ENCODE assay signal across 8 mouse cellular contexts in genomic region chr17:23546333-23546701, GRCm38 (mm10). TPM values are rescaled to one million over a fixed set of nuclear protein-coding genes. Genes with fewer than 3 reads are reported as not detected.
DNase-seq lines count a peak whose midpoint lies in the region; ATAC-seq and TF ChIP-seq lines count a peak whose summit lies in the region.

No protein-coding gene starts in this region.

- no peaks in the 10 kb centered on the region for H3K36me3 ChIP-seq in limb, embryonic 11.5 days (ENCODE audit: control insufficient read depth, insufficient read depth, low read length)
- no peaks in the 10 kb centered on the region for H3K36me3 ChIP-seq in midbrain, embryonic 12.5 days
- no peaks in the 10 kb centered on the region for H3K36me3 ChIP-seq in small intestine, adult 2 months (ENCODE audit: control insufficient read depth, insufficient read depth, low read length)

- TF ChIP-seq CTCF in small intestine, adult 2 months (IDR thresholded peaks at IDR 0.05; ENCODE audit: extremely low read depth, insufficient read length, insufficient replicate concordance, low read depth, low read length): no peak

- H3K4me3 ChIP-seq in limb, embryonic 11.5 days (ENCODE audit: low read depth, low read length): peak overlapping the region; percentile 47
- peak overlapping the region; percentile 67 for H3K4me3 ChIP-seq in midbrain, embryonic 12.5 days
- peak overlapping the region; percentile 85 for H3K4me3 ChIP-seq in small intestine, adult 2 months (ENCODE audit: low read depth, low read length)

- H3K4me2 ChIP-seq in limb, embryonic 11.5 days (ENCODE audit: low read depth, severe bottlenecking): peak overlapping the region; percentile 32
- peak overlapping the region; percentile 54 for H3K4me2 ChIP-seq in midbrain, embryonic 12.5 days (replicated peaks)

- DNase-seq in left cerebral cortex, adult 18-20 months (ENCODE audit: low spot score in 2 of 2): peak; percentile 78 to 79
- no peak for DNase-seq in left cerebral cortex, adult 11 months (ENCODE audit: low spot score)
- peak; percentile 58 to 60 for DNase-seq in gastrocnemius, adult 8-10 months (ENCODE audit: low spot score in 2 of 2)
- DNase-seq in limb, embryonic 11.5 days (ENCODE audit: low spot score): peak; percentile 94

- no peak for TF ChIP-seq POLR2A in small intestine, adult 2 months (IDR thresholded peaks at IDR 0.05; ENCODE audit: low read depth, low read length)

- H3K27ac ChIP-seq in limb, embryonic 11.5 days (replicated peaks; ENCODE audit: low read depth, low read length): no peak overlapping the region
- H3K27ac ChIP-seq in midbrain, embryonic 12.5 days (replicated peaks): no peak overlapping the region
- H3K27ac ChIP-seq in small intestine, adult 2 months (ENCODE audit: insufficient read depth, low read depth, low read length): peak overlapping the region; percentile 78

- H3K9ac ChIP-seq in limb, embryonic 11.5 days (ENCODE audit: low read length): peak overlapping the region; percentile 2
- peak overlapping the region; percentile 58 for H3K9ac ChIP-seq in midbrain, embryonic 12.5 days (replicated peaks)

- peaks cover 7% of the 10 kb centered on the region for H3K4me1 ChIP-seq in limb, embryonic 11.5 days (ENCODE audit: control insufficient read depth, insufficient read depth, low read length)
- H3K4me1 ChIP-seq in midbrain, embryonic 12.5 days: peaks cover 18% of the 10 kb centered on the region; the same call in 1 of the 2 replicates
- H3K4me1 ChIP-seq in small intestine, adult 2 months (ENCODE audit: control insufficient read depth, insufficient read depth, insufficient read length, low read length): peaks cover 7% of the 10 kb centered on the region; the same call in 1 of the 2 replicates

- no peaks in the 10 kb centered on the region for H3K9me3 ChIP-seq in limb, embryonic 11.5 days (ENCODE audit: control insufficient read depth, low read length)
- H3K9me3 ChIP-seq in midbrain, embryonic 12.5 days: no peaks in the 10 kb centered on the region

- under 1% methylated on average over 20 of the region's 20 CpGs for WGBS in limb, embryonic 11.5 days
- 2% methylated on average over 20 of the region's 20 CpGs for WGBS in midbrain, embryonic 12.5 days
- whole genome bisulfite sequencing in small intestine, adult 2 months: 1% methylated on average over 20 of the region's 20 CpGs

- ATAC-seq in common myeloid progenitor, adult 5-6 weeks (replicated peaks; ENCODE audit: low read depth, poor library complexity, severe bottlenecking): peak; percentile 7; the same call in 1 of the 2 replicates
- ATAC-seq in inflammation-experienced regulatory T-cells, adult 6 months: peak; percentile 24
- peak; percentile 38 for ATAC-seq in limb, embryonic 11.5 days (ENCODE audit: insufficient number of reproducible peaks, low FRiP score, low TSS enrichment, low read depth)
- peak; percentile 21; the same call in 1 of the 2 replicates for ATAC-seq in midbrain, embryonic 12.5 days (ENCODE audit: low FRiP score, low read depth)

- H3K27me3 ChIP-seq in limb, embryonic 11.5 days (ENCODE audit: control insufficient read depth, insufficient read depth, low read length): no peaks in the 10 kb centered on the region
- peaks cover 12% of the 10 kb centered on the region; the same call in 1 of the 2 replicates for H3K27me3 ChIP-seq in midbrain, embryonic 12.5 days
- no peaks in the 10 kb centered on the region for H3K27me3 ChIP-seq in small intestine, adult 2 months (ENCODE audit: control insufficient read depth, insufficient read depth, low read length)

RNA-seq across cellular contexts. Expression of gene Zfp213, which starts 17.7 kb away (rescaled TPM):
- total RNA-seq in left cerebral cortex, adult 18-20 months (2021): 1 to 10 TPM; 6.8 to 7.1 TPM
- total RNA-seq in common myeloid progenitor, adult 5-6 weeks (2017): 8.9 and 10.1 TPM in 2 replicates
- 1 to 10 TPM; 2.1 to 2.7 (median 2.2) TPM for total RNA-seq in gastrocnemius, adult 8-10 months (2022)
- 1 to 10 TPM; 4.0 to 5.5 (median 4.8) TPM for polyA plus RNA-seq in inflammation-experienced regulatory T-cells, adult 6 months (2017; shearing (Covaris generic))
- 24.4 and 25.6 TPM in 2 replicates for polyA plus RNA-seq in limb, embryonic 11.5 days (2014; fragmentation: Nextera tagmentation; extraction: Ambion mirVana)
- polyA plus RNA-seq in midbrain, embryonic 12.5 days (2016; fragmentation: Nextera tagmentation; extraction: Ambion mirVana): 21.8 and 22.4 TPM in 2 replicates
- 6.4 and 7.8 TPM in 2 replicates for polyA plus RNA-seq in small intestine, adult 2 months (2012; rRNA removed)

RNA-seq across cellular contexts. Expression of gene Zfp13, which starts 53.0 kb away (rescaled TPM):
- total RNA-seq in left cerebral cortex, adult 18-20 months (2021): 10 to 100 TPM; 27.5 to 29.7 TPM
- total RNA-seq in common myeloid progenitor, adult 5-6 weeks (2017): 0.14 and 1.8 TPM in 2 replicates
- 1 to 10 TPM; 2.8 to 3.9 (median 3.2) TPM for total RNA-seq in gastrocnemius, adult 8-10 months (2022)
- polyA plus RNA-seq in inflammation-experienced regulatory T-cells, adult 6 months (2017; shearing (Covaris generic)): under 1 TPM in 1 of 3 experiments, not detected in 2; 0.71 TPM
- 20.5 and 22.7 TPM in 2 replicates for polyA plus RNA-seq in limb, embryonic 11.5 days (2014; fragmentation: Nextera tagmentation; extraction: Ambion mirVana)
- 24.1 and 25.9 TPM in 2 replicates for polyA plus RNA-seq in midbrain, embryonic 12.5 days (2016; fragmentation: Nextera tagmentation; extraction: Ambion mirVana)
- 5.4 and 6.8 TPM in 2 replicates for polyA plus RNA-seq in small intestine, adult 2 months (2012; rRNA removed)

RNA-seq across cellular contexts. Expression of gene Zscan10, which starts 54.3 kb away (rescaled TPM):
- not detected for total RNA-seq in left cerebral cortex, adult 18-20 months (2021)
- total RNA-seq in common myeloid progenitor, adult 5-6 weeks (2017): not detected in 2 replicates
- not detected for total RNA-seq in gastrocnemius, adult 8-10 months (2022)
- 1 to 10 TPM in 2 of 3 experiments, under 1 TPM in 1; 0.73 to 3.1 (median 1.2) TPM for polyA plus RNA-seq in inflammation-experienced regulatory T-cells, adult 6 months (2017; shearing (Covaris generic))
- 0.24 and 0.80 TPM in 2 replicates for polyA plus RNA-seq in limb, embryonic 11.5 days (2014; fragmentation: Nextera tagmentation; extraction: Ambion mirVana)
- 0.16 TPM in 1 of 2 replicates, not detected in the other for polyA plus RNA-seq in midbrain, embryonic 12.5 days (2016; fragmentation: Nextera tagmentation; extraction: Ambion mirVana)
- polyA plus RNA-seq in small intestine, adult 2 months (2012; rRNA removed): not detected in 2 replicates
